Mouse (Mus musculus): ENCODE data around the gene Cdc34.

DNA sequence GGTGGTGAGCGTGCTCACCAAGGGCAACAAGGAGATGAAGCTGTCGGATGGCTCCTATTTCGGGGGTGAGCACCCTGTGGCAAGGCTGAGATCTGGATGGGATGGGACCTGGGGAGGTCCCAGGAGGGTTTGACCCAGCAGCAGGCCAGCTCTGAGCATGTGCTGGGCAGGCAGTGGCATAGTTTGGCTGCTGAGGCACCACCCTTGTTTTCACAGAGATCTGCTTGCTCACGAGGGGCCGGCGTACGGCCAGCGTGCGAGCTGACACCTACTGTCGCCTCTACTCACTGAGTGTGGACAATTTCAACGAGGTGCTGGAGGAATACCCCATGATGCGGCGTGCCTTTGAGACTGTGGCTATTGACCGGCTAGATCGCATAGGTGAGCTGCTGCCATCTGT, 51.9 kb downstream of the Cdc34 start:
- no peak for TF ChIP-seq CTCF (IDR thresholded peaks at IDR 0.05; ENCODE audit: borderline replicate concordance, extremely low read depth, insufficient read depth, insufficient read length)
- no peak for TF ChIP-seq POLR2A (IDR thresholded peaks at IDR 0.05; ENCODE audit: borderline replicate concordance, extremely low read depth, insufficient read depth, insufficient read length, poor library complexity, severe bottlenecking)

All from brain, embryonic 14.5 days (tissue).